Mouse (Mus musculus) frontal cortex, postnatal 25 days (tissue): ENCODE results near the gene Gdpgp1.

Experiments
- DNase-seq, 2 experiments: peaks; one replicate each; pipeline ENCODE4 v3.0.0; 2022; ENCODE audit warnings: low spot score in 2 of 2

Gdpgp1 gene

GRCm38 (mm10) chr7:80276374-80276773, 43.7 kb downstream of the Gdpgp1 start:
- DNase-seq = no peak

- DNase-seq = no peak
Observed at GRCm38 (mm10) chr7:80280032-80280431, 47.4 kb downstream of the Gdpgp1 start.

- no peak for DNase-seq
Observed at GRCm38 (mm10) chr7:80280998-80281397, 48.3 kb downstream of the Gdpgp1 start.

- no peak for DNase-seq
Observed at GRCm38 (mm10) chr7:80281646-80282045, 49.0 kb downstream of the Gdpgp1 start.

GRCm38 (mm10) chr7:80283226-80283918, 50.7 kb downstream of the Gdpgp1 start:
- no peak for DNase-seq

- no peak for DNase-seq
Observed at GRCm38 (mm10) chr7:80284391-80284790, 51.7 kb downstream of the Gdpgp1 start.

- no peak for DNase-seq
Observed at GRCm38 (mm10) chr7:80285725-80286124, 53.1 kb downstream of the Gdpgp1 start.

GRCm38 (mm10) chr7:80287736-80288135, 55.1 kb downstream of the Gdpgp1 start:
- no peak for DNase-seq
